Mouse (Mus musculus): Measurements from ENCODE around the gene Syngr4. TPM values are rescaled to one million over a fixed set of nuclear protein-coding genes. Genes with fewer than 3 reads are reported as not detected.
"Not testable (repeated sequence)": the region's sequence is repeated elsewhere in the genome, so short reads cannot be mapped to it uniquely, and the experiment has no call there.

The Syngr4 gene
- total RNA-seq, 1 experiment from 2014 or later = 0.70 TPM

DNA sequence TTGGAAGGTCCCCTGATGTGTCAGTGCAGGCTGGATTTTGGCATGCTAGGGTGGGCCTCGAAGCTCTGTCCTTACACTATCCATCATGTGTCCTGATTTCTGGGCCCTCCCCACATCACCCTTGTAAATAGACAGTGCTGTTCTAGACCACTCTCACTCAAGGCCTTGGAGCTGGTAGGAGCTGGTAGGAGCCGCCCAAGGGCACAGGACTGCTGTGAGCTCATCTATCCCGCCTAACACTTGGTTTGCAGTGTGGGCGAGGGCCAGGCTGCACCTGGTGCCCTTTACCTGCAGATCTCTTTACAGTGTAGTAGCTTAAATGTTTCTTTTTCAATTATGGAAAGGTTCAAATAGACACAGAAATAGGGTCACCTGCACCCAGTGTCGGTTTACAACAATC, 18.5 kb upstream of the Syngr4 start:
- DNase-seq = no peak

DNA sequence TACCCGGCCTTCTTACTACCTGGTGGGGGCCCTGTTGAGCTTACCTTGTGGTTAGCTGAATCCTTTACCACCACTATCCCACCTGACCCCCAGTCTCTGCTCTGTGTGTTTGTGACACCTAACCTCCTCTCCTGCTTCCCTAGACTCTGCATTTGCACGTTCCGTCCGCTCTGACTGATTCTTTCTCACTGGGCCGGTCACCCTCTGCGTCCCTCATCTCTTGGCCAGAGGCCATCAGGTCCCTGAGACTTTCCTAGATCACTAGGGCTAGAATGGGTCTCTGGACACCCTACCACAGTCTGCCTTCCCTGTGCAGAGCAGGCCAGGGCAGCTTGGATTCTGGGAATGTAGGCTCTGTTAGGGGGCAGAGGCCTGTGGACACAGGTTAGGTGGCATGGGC, 17.6 kb upstream of the Syngr4 start:
- DNase-seq = no peak

DNA sequence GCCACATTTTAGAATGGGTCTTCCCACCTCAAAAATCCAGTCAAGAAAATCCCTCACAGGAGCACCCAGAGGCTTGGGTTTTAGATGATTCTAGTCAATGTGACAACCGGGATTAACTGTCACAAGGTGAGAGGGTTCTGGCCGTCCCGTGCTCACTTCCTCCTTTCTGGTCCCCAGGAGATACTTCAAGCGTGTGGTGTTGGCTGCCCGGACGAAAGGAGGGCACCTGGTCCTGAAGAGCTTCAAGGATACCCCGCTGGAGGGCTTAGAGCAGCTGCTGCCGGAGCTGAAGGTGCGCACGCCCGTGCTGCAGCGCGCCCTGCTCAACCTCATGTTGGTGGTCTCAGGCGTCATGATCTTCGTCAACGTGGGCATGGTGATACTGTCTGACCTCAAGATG, 12.6 kb upstream of the Syngr4 start:
- no peak for DNase-seq

DNA sequence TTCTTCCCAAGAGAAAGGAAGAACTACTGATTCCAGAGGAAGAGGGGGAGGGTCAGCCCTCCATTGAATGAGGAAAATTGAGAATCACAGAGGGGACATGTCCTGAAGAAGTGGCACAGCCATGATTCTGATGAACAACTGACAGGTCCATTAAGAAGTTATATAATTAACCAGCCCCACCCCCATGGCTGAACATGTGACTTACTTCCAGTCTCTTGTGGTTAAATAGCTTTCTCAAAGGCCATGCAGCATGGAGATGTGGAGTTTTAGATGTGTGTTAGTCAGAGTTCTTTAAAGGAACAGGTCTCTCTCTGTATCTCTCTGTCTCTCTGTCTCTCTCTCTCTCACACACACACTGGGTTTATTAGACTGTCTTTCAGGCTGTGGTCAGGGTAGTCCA, 11.9 kb upstream of the Syngr4 start:
- no peak for DNase-seq

DNA sequence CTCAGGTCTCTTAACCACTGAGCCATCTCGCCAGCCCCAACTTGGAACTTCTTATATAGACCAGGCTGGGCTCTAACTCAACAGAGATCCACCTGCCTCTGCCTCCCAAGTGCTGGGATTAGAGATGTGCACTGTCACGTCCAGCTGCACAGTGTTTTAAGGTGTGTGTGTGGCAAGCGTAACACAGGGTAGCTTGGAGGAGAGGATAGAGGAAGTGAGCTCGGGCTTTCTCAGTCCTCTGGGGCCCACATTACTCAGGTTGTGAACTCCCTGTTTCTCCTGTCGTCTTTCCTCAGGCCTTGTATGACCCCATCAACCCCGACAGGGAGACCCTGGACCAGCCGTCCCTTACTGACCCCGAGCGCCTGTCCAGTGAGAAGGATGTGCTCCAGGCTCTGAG, 10.1 kb upstream of the Syngr4 start:
- no peak for DNase-seq

DNA sequence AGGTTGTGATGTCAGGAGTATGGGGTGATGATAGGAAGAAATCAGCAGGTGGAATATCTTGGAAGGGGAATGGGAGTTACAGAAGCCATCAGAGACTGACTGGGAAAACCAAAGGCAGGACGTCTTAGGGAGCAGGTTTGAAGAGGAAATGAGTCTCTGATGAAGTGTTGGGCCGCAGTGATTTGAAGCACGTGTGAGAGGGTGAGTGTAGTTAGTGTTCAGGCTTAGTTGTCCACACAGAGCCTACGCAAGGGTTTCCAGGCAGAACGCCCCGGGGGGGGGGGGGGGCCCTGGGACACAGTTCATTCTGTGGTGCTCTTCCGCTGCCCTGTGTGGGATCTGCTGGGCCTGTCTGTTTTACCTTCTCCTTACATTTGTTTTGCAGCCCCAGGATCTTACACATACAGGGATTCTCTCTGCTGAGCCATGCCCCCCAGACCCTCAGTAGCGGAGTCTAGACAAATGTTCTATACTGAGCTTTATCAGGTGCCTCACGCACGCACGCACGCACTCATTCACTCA, 6.0 kb upstream of the Syngr4 start:
- no peak for DNase-seq

DNA sequence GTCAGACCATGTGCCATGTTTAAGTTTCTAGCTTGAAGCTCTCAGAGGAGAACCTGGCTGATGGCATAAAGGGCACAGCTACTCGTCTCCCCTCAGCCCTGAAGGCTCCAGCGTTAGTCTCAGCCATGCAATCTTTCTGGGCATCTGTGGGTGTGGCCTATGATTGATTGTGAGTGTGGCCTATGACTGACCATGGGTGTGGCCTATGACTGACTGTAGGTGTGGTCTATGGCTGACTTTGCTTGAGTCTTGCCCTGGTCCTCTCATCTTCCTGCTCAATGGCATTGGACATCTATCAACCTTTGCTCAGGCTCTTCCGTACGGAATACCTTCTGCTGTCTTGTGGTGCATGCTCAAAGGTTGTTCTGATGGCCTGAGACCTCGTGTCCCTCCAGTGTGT, 5.0 kb upstream of the Syngr4 start:
- no peak for DNase-seq

DNA sequence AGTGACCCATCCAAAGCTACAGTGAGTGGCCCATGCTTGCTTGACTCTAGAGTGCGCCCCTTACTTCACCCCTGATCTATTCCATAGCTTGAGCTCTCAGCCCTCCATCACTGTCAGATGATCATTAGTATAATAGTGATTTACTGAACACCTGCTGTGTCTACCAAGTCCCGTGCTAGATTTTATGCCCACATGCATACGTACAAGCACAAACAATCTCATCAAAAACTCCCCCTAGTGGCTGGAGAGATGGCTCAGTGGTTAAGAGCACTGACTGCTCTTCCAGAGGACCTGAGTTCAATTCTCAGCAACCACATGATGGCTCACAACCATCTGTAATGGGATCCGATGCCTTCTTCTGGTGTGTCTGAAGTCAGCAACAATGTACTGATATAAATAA, 1.6 kb upstream of the Syngr4 start:
- DNase-seq = not testable (repeated sequence)

DNA sequence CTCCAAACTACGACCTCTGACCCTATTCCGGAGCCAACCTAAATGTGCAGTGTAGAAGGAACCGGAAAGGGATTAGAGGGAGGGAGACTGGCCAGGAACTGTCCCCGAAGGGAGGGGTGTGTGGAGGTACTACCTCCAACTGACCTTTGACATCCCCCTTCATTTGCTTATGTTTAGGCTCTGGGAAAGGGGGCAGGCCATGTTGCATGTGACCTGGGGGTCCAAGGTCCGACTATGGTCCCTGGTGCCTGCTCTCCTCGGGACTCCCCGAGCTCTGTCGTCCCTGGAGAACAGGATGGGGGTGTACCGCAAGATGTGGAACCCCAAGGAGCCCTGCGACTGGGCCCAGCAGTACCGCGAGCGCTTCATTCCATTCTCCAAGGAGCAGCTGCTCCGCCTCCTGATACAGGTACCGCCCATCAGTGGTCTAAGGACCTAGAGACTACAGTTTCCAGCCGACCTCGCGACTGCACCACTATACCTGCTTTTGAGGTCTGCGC, 794 bp upstream of the Syngr4 start:
- DNase-seq = peak; percentile 52

DNA sequence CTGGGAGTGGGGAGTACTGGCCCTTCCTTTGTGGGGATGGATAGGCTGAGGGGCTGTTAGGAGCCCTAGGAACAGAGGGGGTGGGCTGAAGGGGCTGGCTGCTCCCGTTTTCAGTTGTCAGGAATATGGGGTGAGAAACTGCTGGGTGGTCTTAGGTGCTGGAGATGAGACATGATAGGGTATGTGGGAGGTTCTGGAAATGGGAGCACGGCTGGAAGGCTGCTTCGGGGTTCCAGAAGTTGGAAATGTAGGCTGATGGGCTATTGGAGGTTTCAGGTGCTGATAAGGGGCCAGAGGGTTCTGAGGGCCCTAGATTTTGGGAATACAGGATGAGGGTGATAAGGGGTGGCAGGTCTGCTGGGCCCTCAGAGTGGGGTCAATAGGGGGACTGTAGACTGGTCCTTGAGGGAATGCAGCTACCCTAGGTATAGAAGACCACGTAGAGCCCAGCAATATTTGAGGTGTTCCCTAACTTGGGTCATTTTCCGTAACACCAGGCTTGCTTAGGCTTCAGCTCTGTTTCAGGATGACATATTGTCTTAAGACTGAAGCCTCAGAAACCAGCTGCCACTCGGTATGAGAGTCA, 490 bp downstream of the Syngr4 start:
- no peak for DNase-seq

DNA sequence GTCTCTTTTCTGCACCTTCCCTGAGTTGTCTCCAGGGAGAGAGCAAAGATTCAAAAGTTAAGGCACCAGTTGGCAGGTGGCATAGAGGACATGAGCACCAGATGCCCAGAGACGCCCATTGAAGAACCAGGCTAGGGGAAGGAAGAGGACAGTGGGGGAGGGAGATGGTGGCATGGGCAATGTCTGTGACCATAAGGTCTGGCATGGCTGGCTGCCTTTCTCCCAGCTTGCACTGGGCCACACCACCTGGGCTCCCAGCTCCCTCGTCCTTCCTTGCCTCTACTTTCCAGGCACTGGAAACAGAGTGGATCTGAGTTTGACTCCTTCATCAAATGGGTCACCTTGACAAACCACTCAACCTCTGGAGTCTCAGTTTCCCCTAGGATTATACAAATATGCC, 3.9 kb downstream of the Syngr4 start:
- DNase-seq = no peak

DNA sequence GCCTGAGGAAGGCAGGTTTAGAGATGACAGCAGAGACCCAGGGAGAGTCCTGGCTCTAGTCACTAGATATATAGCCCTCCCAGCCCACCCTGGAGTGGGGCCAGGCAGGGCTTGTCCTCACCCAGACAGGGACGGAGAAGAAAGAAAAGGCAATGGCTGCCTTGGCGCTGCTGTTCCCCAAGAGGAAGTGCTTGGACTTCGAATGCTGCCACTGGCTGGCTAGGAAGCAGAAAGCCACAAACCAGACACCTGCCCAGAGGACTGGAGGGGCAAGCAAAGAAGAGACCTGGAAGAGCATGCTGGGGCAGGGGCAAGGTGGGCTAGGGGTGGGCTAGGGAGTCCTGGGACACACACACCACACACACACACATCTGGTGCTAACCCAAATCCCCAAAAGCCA, 9.3 kb downstream of the Syngr4 start:
- DNase-seq = no peak

DNA sequence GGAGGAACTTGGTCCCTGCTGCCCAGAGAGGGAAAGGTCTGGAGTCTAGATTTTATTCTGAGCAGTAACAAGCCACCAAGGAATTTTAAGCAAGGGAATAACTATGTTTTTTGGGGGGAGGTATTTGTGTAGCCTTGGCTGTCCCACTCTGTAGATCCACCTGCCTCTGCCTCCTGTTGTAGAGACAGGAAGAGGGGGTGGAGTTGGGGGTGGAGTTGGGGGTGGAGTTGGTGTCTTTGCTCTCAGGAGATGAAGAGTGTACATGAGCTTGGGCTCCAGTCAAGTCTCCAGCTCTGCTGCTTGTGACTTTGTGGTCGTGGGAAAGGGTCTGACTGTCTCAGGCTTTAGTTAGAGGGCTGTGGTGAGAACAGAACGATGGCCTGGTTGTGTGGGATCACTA, 15.5 kb downstream of the Syngr4 start:
- no peak for DNase-seq

DNA sequence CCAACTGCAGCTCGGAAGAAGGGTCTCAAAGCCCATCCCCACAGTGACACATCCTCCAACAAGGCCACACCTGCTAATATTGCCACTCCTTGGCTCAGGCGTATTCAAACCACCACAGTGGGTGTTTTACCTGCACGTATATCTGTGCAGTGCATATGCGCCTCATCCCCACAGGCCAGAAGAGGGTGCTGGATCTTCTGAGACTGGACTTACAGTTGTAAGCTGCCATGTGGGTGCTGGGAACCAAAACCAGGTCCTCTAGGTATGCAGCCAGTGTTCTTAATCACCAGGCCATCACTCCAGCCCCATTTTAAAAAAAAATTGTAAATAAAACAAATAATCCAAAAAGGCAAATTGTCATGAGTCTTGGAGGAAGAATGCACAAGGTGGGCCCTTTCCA, 16.0 kb downstream of the Syngr4 start:
- DNase-seq = no peak

DNA sequence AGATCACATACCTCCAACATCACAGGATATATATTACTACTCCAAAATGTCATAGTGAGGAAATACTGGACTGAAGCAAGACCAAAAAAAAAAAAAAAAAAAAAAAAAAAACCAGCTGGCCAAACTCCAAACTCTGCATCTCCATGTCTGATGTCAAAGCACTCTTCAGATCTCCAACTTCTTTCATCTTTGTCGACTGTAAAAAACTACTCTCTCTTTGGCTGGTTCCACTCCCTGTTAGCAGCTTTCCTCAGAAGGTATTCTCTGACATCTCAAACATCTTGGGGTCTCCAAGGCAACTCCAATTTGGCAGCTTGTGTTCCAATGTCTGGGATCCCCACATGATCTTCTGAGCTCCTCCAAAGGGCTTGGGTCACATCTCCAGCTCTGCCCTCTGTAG, 18.2 kb downstream of the Syngr4 start, which contains the start of gene Grin2d:
Grin2d (minus strand) TSS at position 101 of the 400 bp plus-strand sequence.
- DNase-seq = not testable (repeated sequence)

DNA sequence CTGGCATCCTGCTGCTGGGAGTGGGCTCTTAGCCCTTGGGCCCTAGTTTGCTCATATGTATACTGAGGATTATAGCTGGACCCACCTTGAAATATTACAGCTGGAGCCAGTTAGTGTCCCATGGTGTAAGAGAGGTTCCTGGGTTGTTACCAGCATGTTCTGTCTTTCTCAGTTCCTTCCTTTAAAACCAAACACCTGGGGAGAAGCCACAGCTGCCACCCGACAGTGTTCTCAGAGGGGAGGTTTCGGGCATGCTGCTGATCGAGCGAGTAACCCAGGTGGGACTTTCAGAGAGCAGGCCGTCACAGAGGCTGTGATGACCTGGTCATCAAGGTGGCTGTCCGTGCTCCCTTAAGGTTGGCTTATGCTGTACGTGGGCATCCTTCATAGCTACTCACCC, 19.6 kb downstream of the Syngr4 start:
- no peak for DNase-seq

DNA sequence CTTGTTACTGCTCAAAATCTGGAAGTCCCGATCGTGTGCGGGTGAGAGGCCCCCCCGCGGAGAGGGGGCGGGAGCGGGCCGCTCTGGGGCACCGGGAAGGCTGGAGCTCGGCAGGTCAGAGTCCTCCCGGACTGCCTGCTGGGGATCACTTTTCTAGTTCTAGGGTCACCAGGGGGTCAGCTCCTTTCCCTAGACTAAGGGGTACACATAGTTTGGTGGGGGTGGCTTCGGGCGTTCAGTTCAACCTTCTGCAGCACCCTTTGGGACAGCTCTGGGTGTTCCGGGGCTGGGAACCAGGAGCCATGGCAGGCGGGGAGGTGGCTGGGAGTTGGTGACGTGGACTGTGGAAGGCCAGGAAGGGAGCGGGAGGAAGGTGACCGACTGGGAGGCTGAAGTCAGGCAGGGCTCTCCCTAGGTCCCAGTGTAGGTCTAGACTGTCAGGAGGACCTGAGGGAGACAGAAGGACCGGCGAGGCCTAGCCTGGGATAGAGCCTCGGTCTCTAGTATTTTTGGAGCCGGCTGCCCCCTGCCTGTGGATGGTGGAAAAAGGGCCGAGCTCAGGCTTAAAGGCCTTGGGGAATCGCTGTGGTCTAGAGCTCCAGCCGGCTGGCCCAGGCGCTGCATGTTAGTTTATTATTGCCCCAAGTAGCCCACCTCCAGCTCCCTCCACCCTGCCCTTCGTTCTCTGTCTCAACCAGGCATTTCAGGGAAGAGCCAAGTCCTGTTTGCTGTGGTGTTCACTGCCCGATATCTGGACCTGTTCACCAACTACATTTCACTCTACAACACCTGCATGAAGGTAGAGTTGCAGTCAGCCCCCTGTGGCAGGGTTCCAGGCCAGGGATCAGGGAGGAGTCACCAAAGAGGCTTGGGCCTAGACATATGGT, 23.2 kb downstream of the Syngr4 start:
- peak; percentile 66 for DNase-seq

DNA sequence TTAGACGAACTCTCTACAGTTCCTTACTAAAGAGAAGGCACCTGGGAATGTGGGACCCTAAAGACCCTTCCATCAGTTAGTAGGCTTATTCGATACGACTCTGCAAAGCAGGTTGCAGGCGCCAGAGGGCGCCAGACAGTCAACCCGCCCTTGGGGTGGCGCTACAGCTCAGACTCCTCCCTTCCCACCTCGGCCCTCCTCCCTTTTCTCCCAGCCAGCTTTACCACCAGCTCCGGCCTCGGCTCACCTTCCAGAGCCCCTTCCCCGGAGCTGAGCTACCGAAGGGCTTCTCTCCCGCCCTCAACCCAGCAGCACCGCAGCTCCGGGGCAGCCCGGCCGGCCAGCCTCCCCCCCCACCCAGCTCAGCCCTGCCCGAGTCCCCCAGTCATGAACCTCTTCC, 23.9 kb downstream of the Syngr4 start, which contains the start of gene Kdelr1:
Kdelr1 (plus strand) TSS at position 149 of the 400 bp plus-strand sequence.
- DNase-seq = peak; percentile 90

DNA sequence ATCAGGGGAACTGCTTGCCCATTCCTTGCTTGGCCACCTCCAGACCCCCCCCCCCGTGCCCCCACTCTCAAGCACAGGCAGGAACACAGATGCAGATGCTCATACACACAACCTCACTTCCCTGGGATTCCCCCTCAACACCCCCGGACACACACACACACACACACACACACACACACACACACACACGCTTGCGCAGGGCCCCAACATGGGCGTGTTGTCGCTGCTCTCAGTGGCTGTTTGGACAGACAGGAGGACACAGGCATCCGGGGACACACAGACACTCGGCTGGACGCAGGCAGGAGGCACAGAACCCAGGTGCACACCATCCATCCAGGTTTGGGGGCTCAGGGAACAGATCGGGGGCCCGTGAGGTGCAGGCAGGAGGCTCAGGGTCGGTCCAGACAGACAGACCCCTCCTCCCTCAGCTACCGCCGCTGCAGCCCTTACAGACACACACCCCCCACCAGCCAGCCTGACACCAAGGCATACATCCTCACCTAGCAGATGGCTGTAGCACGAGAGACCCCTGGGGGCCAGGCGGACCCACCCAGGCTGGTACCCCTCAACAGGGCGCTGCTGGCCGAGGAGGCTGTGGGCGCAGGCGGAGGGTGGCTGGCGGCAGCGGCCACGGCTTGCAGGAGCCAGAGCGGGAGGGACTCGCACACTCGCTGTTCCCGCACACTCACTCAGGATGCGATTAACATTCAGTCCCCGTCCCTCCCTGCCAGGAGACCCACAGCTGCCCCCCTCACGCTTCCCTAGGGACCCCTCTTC, 26.0 kb downstream of the Syngr4 start:
- no peak for DNase-seq

DNA sequence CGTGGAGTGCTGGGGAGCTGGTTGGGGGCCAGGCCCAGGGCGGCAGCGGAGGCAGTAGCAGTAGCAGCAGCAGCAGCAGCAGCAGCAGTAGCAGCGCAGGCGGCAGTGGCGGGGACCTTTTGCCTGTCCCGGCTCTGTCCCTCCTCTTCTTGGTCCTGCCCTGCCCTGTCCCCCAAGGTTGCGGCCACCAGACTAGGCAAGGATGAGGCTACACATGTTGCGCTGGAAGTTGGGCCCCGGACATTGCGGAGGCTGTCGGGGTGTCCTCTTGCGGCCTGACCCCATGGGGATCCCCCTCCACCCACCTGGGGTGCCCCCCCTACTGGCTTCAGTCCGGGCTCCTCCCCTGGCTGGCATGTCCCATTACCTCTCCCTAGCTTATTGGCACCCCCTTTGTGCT, 26.7 kb downstream of the Syngr4 start:
- DNase-seq = no peak

DNA sequence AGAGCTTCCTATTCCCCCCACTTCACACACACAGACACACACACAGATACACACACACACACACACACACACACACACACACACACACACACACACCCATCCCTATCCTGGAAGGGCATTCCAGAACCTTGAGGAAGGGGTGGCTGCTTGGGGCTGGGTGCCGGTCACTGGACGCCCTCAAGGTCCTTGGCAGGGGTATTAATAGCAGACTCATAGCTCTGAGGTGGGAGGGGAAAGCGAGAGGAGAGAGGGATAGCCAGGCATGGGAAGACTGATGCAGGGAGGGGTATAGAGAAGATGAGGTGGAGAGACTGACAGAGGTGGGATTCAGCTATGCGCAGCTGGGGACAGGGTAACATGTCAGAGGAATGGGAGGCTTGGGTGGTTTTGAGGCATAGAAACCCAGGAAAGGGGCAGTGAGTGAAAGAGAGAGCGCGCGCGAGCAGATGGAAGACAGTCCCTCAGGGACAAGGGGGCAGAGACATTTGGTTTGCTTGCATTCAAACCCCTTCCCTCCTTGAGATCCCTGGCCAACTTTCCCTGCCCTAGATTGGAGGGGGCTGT, 27.3 kb downstream of the Syngr4 start:
- no peak for DNase-seq

DNA sequence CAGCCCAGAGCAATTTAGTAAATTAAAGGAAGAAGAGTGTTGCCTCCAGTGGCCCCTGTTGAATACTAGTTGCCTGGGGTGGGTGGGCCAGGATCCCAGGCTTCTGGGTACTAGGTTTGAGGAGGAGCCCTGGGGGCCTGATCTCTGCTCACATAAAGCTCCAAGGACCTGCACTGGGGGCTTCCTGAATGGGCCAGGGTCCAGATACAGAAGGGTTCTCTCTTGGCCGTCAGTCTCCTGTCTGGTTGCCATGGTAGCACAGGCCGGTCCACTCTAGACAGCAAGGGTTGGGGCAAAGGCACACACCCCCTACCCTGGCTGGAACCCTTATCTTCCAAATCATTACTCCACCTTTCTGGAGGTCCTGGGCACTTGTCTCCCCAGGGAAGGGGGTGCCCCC, 28.6 kb downstream of the Syngr4 start:
- DNase-seq = no peak

Measured in adrenal gland, postnatal 25 days (tissue).